Mouse (Mus musculus) thymus, adult 2 months (tissue): ENCODE measurements around the gene Rack1. TPM values are rescaled to one million over a fixed set of nuclear protein-coding genes. Genes with fewer than 3 reads are reported as not detected.
A peak's percentile ranks its signal among the peaks of the same experiment; 100 is the strongest.

Experiments
- DNase-seq: peaks from one replicate; pipeline ENCODE4 v3.0.0; 2021
- H3K27ac ChIP-seq: fragments of 200-500 bp; 2 replicates; pipeline ENCODE4 v1.5.1; 2012; ENCODE audit warnings: low read length, control low read depth; ENCODE audit not compliant: control insufficient read depth, insufficient read depth
- H3K27me3 ChIP-seq: fragments of 200-500 bp; 2 replicates; pipeline ENCODE4 v1.6.1; 2012; ENCODE audit warnings: mild to moderate bottlenecking, low read length, moderate library complexity, mixed read lengths; ENCODE audit not compliant: control insufficient read depth, insufficient read depth
- H3K36me3 ChIP-seq: fragments of 200-500 bp; 2 replicates; pipeline ENCODE4 v1.6.1; 2012; ENCODE audit warnings: mild to moderate bottlenecking, low read length, moderate library complexity; ENCODE audit not compliant: control insufficient read depth, insufficient read depth
- H3K4me1 ChIP-seq: fragments of 200-500 bp; replicated peaks from 2 replicates; pipeline ENCODE4 v1.6.1; 2012; ENCODE audit warnings: low read length; ENCODE audit not compliant: control insufficient read depth, insufficient read depth
- H3K4me3 ChIP-seq: fragments of 200-500 bp; 2 replicates; pipeline ENCODE4 v1.5.1; 2012; ENCODE audit warnings: mild to moderate bottlenecking, low read length, control low read depth, moderate library complexity; ENCODE audit not compliant: control insufficient read depth, insufficient read depth
- CTCF ChIP-seq: fragments of 200-500 bp; IDR thresholded peaks from 2 replicates; pipeline ENCODE4 v1.5.1; 2012; ENCODE audit warnings: mild to moderate bottlenecking, control low read depth, low read length, moderate library complexity, borderline replicate concordance; ENCODE audit not compliant: control insufficient read depth, poor library complexity, insufficient read depth; ENCODE audit errors: extremely low read depth
- POLR2A ChIP-seq: fragments of 200-500 bp; IDR thresholded peaks from 2 replicates; pipeline ENCODE4 v1.6.1; 2012; ENCODE audit warnings: mild to moderate bottlenecking, low read length, control low read depth, moderate library complexity; ENCODE audit not compliant: control insufficient read depth, poor library complexity, insufficient read depth; ENCODE audit errors: extremely low read depth
- WGBS: fragments of 180-500 bp; shearing (Covaris S2); methylation state at CpG from one replicate; pipeline ENCODE4 v1.1.7; 2018; 5-methylcytosine and 5-hydroxymethylcytosine counted together
- polyA plus RNA-seq: library from polyadenylated mRNA; depleted of rRNA; stranded (reverse); fragments of >200 nt; gene quantifications from 2 replicates; pipeline ENCODE4 v1.2.3, GENCODE M21; 2012

Gene Rack1
- polyA plus RNA-seq, 1 experiment: 3,990 TPM

DNA sequence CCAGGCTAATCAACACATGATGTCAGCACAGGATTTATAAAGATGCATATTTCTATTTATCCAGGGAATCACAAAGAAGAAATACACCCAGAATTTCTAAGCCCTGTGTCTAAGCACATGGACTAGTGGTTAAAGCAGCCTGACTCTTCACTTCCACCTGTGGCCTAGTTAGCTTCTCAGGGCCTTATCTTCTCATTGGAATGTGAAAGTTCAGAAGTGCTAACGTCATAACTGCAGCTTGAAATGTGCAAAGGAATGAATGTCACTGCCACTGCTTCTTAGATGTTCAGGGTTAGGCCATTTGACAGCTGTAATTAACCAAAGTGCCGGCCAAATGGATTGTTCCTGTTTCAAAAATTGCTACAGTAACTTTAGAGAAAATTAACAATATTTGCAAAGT is 30.1 kb downstream of the Rack1 start:
- Histone ChIP-seq H3K4me1 (peaks cover 6% of the 10 kb centered on the region; the same call in 1 of the 2 replicates), H3K27ac (no peak overlapping the region), H3K27me3 (peaks cover 12% of the 10 kb centered on the region; the same call in 1 of the 2 replicates), H3K4me3 (no peak overlapping the region), H3K36me3 (no peaks in the 10 kb centered on the region)
- no peak for DNase-seq
- WGBS: 78% methylated on average over 2 of the region's 2 CpGs
- no peak for TF ChIP-seq POLR2A
- no peak for TF ChIP-seq CTCF

- H3K4me3 ChIP-seq: no peak overlapping the region
- H3K27me3 ChIP-seq: peaks cover 12% of the 10 kb centered on the region; the same call in 1 of the 2 replicates
- no peaks in the 10 kb centered on the region for H3K36me3 ChIP-seq
- WGBS: 94% methylated on average over 2 of the region's 2 CpGs
- peaks cover 6% of the 10 kb centered on the region; the same call in 1 of the 2 replicates for H3K4me1 ChIP-seq
- no peak for DNase-seq
- H3K27ac ChIP-seq: no peak overlapping the region
- no peak for TF ChIP-seq CTCF
- no peak for TF ChIP-seq POLR2A
Observed at GRCm38 (mm10) chr11:48831273-48831672, 31.1 kb downstream of the Rack1 start.

DNA sequence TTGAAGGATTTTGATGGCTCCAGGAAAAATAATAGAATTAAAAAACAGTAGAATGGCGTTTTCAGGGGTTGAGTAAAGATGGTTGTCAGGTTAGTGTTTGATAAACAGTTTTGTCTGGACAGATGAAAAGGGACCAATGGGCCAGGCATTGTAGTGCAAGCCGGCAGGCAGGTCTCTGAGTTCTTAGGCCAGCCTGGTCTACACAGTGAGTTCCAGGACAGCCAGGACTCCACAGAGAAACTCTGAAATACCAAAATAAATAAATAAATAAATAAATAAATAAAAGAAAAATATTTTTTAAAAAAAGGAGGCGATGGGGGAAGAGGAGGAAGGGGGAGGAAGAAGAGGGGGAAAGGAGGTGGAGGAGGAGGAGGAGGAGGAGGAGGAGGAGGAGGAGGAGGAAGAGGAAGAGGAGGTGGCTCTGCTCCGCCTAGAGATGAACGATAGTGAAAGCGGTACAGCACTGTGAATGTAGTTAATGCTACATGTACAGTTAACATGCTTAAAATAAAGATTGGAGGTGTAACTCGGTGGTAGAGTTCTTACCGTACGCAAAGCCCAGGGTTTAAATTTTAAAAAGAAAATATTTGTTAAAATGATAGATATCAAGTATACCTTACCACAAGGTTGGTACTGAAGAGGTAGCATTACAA is 33.1 kb downstream of the Rack1 start:
- no peak for DNase-seq
- no peaks in the 10 kb centered on the region for H3K27me3 ChIP-seq
- H3K4me3 ChIP-seq: no peak overlapping the region
- no peak overlapping the region for H3K27ac ChIP-seq
- no peaks in the 10 kb centered on the region for H3K36me3 ChIP-seq
- WGBS: 14% methylated on average over 9 of the region's 9 CpGs
- peaks cover 15% of the 10 kb centered on the region for H3K4me1 ChIP-seq
- TF ChIP-seq POLR2A (no peak), CTCF (no peak)

- under 1% methylated on average over 30 of the region's 30 CpGs for WGBS
- DNase-seq: peak; percentile 92
- Histone ChIP-seq H3K4me1 (peaks cover 21% of the 10 kb centered on the region), H3K36me3 (no peaks in the 10 kb centered on the region), H3K27me3 (no peaks in the 10 kb centered on the region), H3K27ac (peak overlapping the region; percentile 72), H3K4me3 (peak overlapping the region; percentile 58)
- TF ChIP-seq CTCF (no peak), POLR2A (no peak)
Observed at GRCm38 (mm10) chr11:48833731-48834639, 33.9 kb downstream of the Rack1 start.

- no peak overlapping the region for H3K4me3 ChIP-seq
- no peak for DNase-seq
- H3K36me3 ChIP-seq: no peaks in the 10 kb centered on the region
- H3K4me1 ChIP-seq: peaks cover 21% of the 10 kb centered on the region
- 82% methylated on average over 6 of the region's 6 CpGs for WGBS
- TF ChIP-seq CTCF (no peak), POLR2A (no peak)
- no peak overlapping the region for H3K27ac ChIP-seq
- H3K27me3 ChIP-seq: no peaks in the 10 kb centered on the region
Observed at GRCm38 (mm10) chr11:48835923-48836322, 35.8 kb downstream of the Rack1 start.

DNA sequence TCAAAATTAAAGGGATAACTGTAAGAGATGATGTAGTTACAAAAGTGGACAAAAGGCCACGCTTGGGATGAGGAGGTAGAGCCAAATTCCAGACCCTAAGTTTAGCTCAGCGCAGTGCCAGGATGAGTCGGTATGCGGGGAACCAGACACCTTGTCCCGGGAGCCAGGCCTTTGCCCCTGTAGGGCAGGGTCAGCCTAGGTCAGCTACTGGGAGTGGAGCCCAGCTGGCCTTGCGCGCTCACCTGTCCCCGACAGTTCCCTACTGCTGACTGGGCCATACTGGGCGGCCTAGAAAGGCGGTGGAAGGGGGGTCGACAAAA is 36.8 kb downstream of the Rack1 start:
- no peaks in the 10 kb centered on the region for H3K27me3 ChIP-seq
- peak overlapping the region; percentile 98 for H3K4me3 ChIP-seq
- no peak for DNase-seq
- TF ChIP-seq CTCF (no peak), POLR2A (no peak)
- no peak overlapping the region for H3K27ac ChIP-seq
- no peaks in the 10 kb centered on the region for H3K36me3 ChIP-seq
- WGBS: 54% methylated on average over 11 of the region's 11 CpGs
- H3K4me1 ChIP-seq: peaks cover 21% of the 10 kb centered on the region
